Mouse (Mus musculus): ENCODE measurements around the gene Ifit1bl1. TPM values are rescaled to one million over a fixed set of nuclear protein-coding genes. Genes with fewer than 3 reads are reported as not detected.
"Not testable (repeated sequence)": the region's sequence is repeated elsewhere in the genome, so short reads cannot be mapped to it uniquely, and the experiment has no call there.

Ifit1bl1 gene
- polyA plus RNA-seq, 1 experiment from 2014 or later = 1.3 TPM

DNA sequence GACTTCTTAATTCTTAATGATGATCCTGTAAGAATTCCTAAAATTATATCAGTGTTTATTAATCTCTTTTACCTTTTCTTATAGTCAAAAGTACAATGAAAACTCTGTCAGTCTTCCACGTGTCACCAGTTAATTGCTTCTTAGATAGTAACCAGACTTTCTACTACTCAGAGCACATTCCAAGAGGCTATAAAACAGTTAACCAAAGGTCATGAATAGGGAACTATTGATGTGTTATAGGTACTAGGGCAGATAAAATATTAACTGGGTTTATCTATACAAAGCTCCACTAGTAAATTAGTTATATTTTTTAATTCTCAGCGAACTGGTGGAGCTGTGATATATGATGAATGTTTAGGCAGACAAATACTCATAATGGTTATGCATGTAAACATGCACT lies 25.7 kb upstream of the Ifit1bl1 start:
- Histone ChIP-seq H3K4me1 (ENCODE audit: control insufficient read depth, insufficient read depth, low read length) (no peaks in the 10 kb centered on the region), H3K27me3 (ENCODE audit: control insufficient read depth, insufficient read depth, low read length) (no peaks in the 10 kb centered on the region)

DNA sequence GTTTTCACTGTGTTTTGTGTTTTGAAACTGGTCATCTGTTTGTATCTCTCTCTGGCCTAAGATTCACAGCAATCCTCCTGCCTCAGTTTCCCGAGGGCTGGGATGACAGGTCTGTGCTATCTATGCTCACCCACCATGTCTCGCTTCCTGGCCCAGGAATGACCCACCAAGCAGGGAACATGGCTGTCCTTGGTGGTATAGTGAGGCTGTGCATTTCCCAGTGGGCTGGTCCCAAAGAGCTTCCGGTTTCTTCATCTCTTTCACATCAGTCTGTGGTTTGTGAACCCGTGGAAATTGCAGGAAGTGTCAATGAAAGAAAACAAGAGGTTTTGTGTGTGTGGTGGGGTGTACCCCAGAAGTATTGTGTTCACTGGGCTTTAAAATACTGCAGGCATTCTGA lies 22.9 kb upstream of the Ifit1bl1 start:
- H3K36me3 ChIP-seq (ENCODE audit: control insufficient read depth, insufficient read depth, low read length) = no peaks in the 10 kb centered on the region
- ATAC-seq (ENCODE audit: low FRiP score, low TSS enrichment) = no peak
- H3K4me3 ChIP-seq (replicated peaks; ENCODE audit: low read depth, low read length) = no peak overlapping the region
- H3K9me3 ChIP-seq (ENCODE audit: control insufficient read depth, low read length) = no peaks in the 10 kb centered on the region
- H3K27ac ChIP-seq (replicated peaks; ENCODE audit: low read depth, low read length) = no peak overlapping the region
- no peak for DNase-seq
- H3K9ac ChIP-seq (replicated peaks; ENCODE audit: low read length) = no peak overlapping the region
- no peak overlapping the region for H3K4me2 ChIP-seq (ENCODE audit: low read length)
- H3K27me3 ChIP-seq (ENCODE audit: control insufficient read depth, insufficient read depth, low read length) = no peaks in the 10 kb centered on the region
- no peaks in the 10 kb centered on the region for H3K4me1 ChIP-seq (ENCODE audit: control insufficient read depth, insufficient read depth, low read length)
- 87% methylated on average over 4 of the region's 4 CpGs for WGBS

More for the DNA sequence above, 25.7 kb upstream of the Ifit1bl1 start:
- ATAC-seq (ENCODE audit: low FRiP score, low TSS enrichment) = no peak
- WGBS = 82% methylated on average over 2 of the region's 2 CpGs
- Histone ChIP-seq H3K4me3 (replicated peaks; ENCODE audit: low read depth, low read length) (no peak overlapping the region), H3K9ac (replicated peaks; ENCODE audit: low read length) (no peak overlapping the region), H3K9me3 (ENCODE audit: control insufficient read depth, low read length) (no peaks in the 10 kb centered on the region), H3K4me2 (ENCODE audit: low read length) (no peak overlapping the region), H3K36me3 (ENCODE audit: control insufficient read depth, insufficient read depth, low read length) (no peaks in the 10 kb centered on the region), H3K27ac (replicated peaks; ENCODE audit: low read depth, low read length) (no peak overlapping the region)
- DNase-seq = no peak

DNA sequence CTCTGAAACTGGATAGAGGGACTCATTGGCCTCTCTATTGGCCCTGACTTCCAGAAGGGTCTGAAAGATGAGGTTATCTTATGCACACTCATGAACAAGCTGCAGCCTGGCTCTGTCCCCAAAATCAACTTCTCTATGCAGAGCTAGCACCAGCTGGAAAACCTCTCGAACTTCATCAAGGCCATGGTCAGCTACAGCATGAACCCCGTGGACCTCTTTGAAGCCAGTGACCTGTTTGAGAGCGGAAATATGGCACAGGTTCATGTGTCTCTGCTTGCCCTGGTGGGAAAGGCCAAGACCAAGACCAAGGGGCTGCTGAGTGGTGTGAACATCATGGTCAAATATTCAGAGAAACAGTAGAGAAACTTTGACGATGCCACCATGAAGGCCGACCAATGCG lies 22.0 kb upstream of the Ifit1bl1 start:
- no peaks in the 10 kb centered on the region for H3K36me3 ChIP-seq (ENCODE audit: control insufficient read depth, insufficient read depth, low read length)
- no peak for DNase-seq
- H3K27me3 ChIP-seq (ENCODE audit: control insufficient read depth, insufficient read depth, low read length) = no peaks in the 10 kb centered on the region
- H3K4me2 ChIP-seq (ENCODE audit: low read length) = no peak overlapping the region
- H3K9me3 ChIP-seq (ENCODE audit: control insufficient read depth, low read length) = no peaks in the 10 kb centered on the region
- H3K4me3 ChIP-seq (replicated peaks; ENCODE audit: low read depth, low read length) = no peak overlapping the region
- no peak for ATAC-seq (ENCODE audit: low FRiP score, low TSS enrichment)
- H3K9ac ChIP-seq (replicated peaks; ENCODE audit: low read length) = no peak overlapping the region
- no peaks in the 10 kb centered on the region for H3K4me1 ChIP-seq (ENCODE audit: control insufficient read depth, insufficient read depth, low read length)
- no peak overlapping the region for H3K27ac ChIP-seq (replicated peaks; ENCODE audit: low read depth, low read length)
- 92% methylated on average over 6 of the region's 6 CpGs for WGBS

DNA sequence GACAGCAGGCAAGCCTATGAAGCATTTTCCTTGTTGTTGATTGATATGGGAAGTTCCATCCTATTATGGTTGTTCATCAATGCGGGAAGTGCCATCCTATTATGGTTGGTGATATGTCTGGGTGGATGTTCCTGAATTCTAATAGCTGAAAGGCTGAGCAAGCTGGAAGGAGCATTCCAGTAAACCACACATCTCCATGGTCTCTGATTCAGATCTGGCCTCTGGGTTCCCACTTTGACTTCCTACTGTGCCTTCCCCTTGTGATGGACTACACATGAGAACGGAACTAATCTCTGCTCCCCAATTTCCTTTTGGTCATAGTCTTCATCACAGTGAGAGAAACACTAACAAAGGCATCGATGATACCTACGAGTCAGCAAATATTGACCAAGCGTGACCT lies 19.1 kb upstream of the Ifit1bl1 start:
- Histone ChIP-seq H3K36me3 (ENCODE audit: control insufficient read depth, insufficient read depth, low read length) (no peaks in the 10 kb centered on the region), H3K4me1 (ENCODE audit: control insufficient read depth, insufficient read depth, low read length) (no peaks in the 10 kb centered on the region), H3K4me3 (replicated peaks; ENCODE audit: low read depth, low read length) (no peak overlapping the region), H3K27me3 (ENCODE audit: control insufficient read depth, insufficient read depth, low read length) (no peaks in the 10 kb centered on the region), H3K27ac (replicated peaks; ENCODE audit: low read depth, low read length) (no peak overlapping the region), H3K9me3 (ENCODE audit: control insufficient read depth, low read length) (no peaks in the 10 kb centered on the region), H3K9ac (replicated peaks; ENCODE audit: low read length) (no peak overlapping the region), H3K4me2 (ENCODE audit: low read length) (no peak overlapping the region)
- 92% methylated on average over 5 of the region's 5 CpGs for WGBS
- ATAC-seq (ENCODE audit: low FRiP score, low TSS enrichment) = no peak
- no peak for DNase-seq

DNA sequence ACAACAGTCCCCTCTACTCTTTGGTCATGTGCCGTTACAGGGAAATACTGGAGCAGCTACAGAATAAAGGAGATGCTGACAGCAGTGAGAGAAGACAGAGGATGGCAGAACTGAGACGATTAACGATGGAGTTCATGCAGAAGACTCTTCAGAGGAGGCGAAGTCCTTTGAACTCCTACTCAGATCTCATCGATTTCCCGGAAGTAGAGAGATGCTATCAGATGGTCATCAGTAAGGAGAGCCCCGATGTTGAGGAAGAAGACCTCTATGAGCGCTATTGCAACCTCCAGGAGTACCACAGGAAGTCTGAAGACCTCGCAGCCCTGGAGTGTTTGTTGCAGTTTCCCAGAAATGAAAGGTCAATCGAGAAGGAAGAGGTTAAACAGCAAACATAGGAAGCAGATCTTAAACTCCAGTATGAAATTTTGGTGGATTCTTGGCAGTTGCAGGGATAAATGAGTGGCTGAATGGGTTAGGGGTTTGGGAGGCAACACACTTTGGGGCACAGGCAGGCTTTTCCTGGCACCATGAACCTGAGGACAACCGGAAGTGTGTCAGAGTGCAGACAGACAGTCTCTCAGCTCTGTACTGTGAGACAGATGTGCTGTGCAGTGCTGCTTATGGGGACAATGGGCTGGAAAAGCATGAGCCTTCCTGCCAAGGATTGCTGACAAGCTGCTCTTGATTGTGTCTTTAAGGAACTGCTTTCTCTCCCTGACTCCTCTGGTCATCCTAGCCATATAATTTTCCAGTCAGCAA lies 10.7 kb upstream of the Ifit1bl1 start:
- H3K27ac ChIP-seq (replicated peaks; ENCODE audit: low read depth, low read length); H3K27me3 ChIP-seq (ENCODE audit: control insufficient read depth, insufficient read depth, low read length); H3K9ac ChIP-seq (replicated peaks; ENCODE audit: low read length); ATAC-seq (ENCODE audit: low FRiP score, low TSS enrichment); DNase-seq; H3K9me3 ChIP-seq (ENCODE audit: control insufficient read depth, low read length); H3K4me3 ChIP-seq (replicated peaks; ENCODE audit: low read depth, low read length); H3K4me2 ChIP-seq (ENCODE audit: low read length); H3K36me3 ChIP-seq (ENCODE audit: control insufficient read depth, insufficient read depth, low read length); H3K4me1 ChIP-seq (ENCODE audit: control insufficient read depth, insufficient read depth, low read length): not testable (repeated sequence)
- 88% methylated on average over 5 of the region's 11 CpGs for WGBS

DNA sequence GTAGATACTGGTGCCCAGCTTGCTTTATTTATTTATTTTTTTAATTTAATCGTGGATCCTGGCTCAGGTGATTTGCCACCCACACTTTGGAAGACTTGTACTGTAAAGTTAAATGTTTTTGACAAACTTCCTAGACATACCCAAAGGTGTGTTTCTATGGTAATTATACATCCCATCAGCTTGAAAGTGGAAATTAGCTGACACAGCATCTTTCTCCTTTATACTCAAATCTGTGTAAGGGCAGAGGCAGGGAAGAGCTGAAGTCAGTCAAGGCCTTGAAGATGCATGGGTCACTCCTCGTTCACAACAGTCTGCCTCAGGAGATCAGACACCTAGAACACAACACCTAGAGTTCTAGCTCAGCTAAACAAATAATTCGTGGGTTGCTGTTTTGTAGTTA lies 8.4 kb upstream of the Ifit1bl1 start:
- not testable (repeated sequence) for H3K4me2 ChIP-seq (ENCODE audit: low read length); H3K9me3 ChIP-seq (ENCODE audit: control insufficient read depth, low read length); H3K4me3 ChIP-seq (replicated peaks; ENCODE audit: low read depth, low read length); H3K27ac ChIP-seq (replicated peaks; ENCODE audit: low read depth, low read length); DNase-seq; ATAC-seq (ENCODE audit: low FRiP score, low TSS enrichment); H3K4me1 ChIP-seq (ENCODE audit: control insufficient read depth, insufficient read depth, low read length); H3K36me3 ChIP-seq (ENCODE audit: control insufficient read depth, insufficient read depth, low read length); H3K27me3 ChIP-seq (ENCODE audit: control insufficient read depth, insufficient read depth, low read length); H3K9ac ChIP-seq (replicated peaks; ENCODE audit: low read length)
- WGBS = 81% methylated on average over 3 of the region's 3 CpGs

DNA sequence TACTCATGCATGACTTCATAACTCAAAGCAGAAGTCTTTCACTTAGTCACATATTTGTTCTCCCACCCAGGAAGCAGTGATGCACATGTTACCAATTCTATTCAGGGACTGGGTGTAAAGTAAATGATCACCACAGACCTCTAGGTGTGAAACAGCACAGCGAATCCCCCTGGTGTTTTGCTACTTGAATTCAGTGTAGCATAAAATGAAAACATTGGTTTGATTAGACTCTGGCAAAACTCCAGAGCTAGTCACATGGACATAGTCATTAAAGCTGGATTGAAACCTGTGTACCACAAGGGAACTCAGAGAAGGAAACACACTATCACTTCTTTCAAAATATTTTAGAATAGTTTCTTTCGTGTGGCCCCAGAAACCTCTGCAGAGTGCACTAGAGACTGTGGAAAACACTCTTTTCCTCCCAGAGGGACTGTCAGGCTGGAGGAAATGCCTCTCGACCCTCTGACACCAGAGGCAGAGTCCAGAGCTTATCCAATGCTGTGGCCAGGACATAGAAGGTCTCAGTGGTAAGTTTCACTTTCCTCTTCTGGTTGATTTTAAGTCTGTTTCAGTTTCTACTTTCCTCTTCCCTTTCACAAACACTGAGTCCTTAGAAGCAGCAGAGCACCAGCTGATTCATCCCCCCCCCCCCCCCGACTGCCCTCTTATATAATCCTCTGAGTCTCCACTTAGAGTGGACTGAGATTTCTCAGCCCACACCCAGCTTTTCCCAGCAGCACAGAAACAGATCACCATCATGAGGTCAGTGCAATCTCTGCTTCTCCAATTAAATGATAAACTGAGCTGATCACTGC lies 5.7 kb upstream of the Ifit1bl1 start, which contains the start of gene Ifit3b:
Gene Ifit3b (plus strand): TSS at position 734 of the 815 bp plus-strand sequence.
- H3K4me3 ChIP-seq (replicated peaks; ENCODE audit: low read depth, low read length); H3K27me3 ChIP-seq (ENCODE audit: control insufficient read depth, insufficient read depth, low read length); H3K27ac ChIP-seq (replicated peaks; ENCODE audit: low read depth, low read length); H3K9me3 ChIP-seq (ENCODE audit: control insufficient read depth, low read length); H3K4me1 ChIP-seq (ENCODE audit: control insufficient read depth, insufficient read depth, low read length); H3K4me2 ChIP-seq (ENCODE audit: low read length); H3K36me3 ChIP-seq (ENCODE audit: control insufficient read depth, insufficient read depth, low read length); H3K9ac ChIP-seq (replicated peaks; ENCODE audit: low read length): not testable (repeated sequence)
- peak; percentile 21; the same call in 1 of the 2 replicates for ATAC-seq (ENCODE audit: low FRiP score, low TSS enrichment)
- WGBS = 67% methylated on average over 4 of the region's 4 CpGs
- DNase-seq = peak; percentile 34

DNA sequence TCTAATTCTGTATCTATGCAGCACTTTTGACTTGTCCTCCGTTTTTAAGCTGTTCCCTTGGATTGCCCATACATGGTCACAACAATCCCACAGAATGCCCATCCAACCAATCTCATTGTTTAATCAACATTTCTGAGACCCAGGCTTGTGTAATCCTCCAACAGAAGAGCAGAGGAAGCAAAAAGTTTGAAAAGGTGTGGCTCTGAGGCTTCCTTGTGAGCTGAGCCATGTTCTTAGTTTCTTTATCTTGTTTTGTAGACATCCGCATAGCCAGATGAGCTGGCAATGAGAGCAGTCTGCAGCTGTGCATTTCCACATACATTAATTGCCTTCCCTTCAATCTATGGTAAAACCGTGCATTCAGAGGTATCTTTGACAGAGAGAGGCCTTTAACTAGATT lies 3.7 kb upstream of the Ifit1bl1 start:
- DNase-seq = no peak
- H3K9ac ChIP-seq (replicated peaks; ENCODE audit: low read length) = no peak overlapping the region

DNA sequence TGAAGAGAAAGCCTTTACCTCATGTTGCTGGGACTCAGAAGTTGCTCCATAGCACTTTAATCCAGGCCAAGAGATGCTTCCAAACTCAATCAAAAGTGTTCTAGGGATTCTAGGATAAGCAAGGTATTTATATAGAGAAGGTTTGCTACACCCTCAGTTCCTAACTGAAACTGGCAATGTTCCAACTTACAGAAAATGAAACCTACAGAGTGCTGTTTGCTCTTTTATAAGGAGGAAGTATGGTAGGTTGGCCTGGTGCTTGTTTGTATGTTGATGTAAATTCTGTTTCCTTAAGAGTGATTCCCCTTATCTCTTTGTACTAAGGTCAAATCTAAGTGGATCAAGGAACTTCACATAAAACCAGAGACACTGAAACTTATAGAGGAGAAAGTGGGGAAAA lies 2.5 kb downstream of the Ifit1bl1 start:
- DNase-seq; H3K27me3 ChIP-seq (ENCODE audit: control insufficient read depth, insufficient read depth, low read length); ATAC-seq (ENCODE audit: low FRiP score, low TSS enrichment); H3K36me3 ChIP-seq (ENCODE audit: control insufficient read depth, insufficient read depth, low read length); H3K9me3 ChIP-seq (ENCODE audit: control insufficient read depth, low read length); H3K4me1 ChIP-seq (ENCODE audit: control insufficient read depth, insufficient read depth, low read length); H3K4me3 ChIP-seq (replicated peaks; ENCODE audit: low read depth, low read length); H3K9ac ChIP-seq (replicated peaks; ENCODE audit: low read length); H3K4me2 ChIP-seq (ENCODE audit: low read length); H3K27ac ChIP-seq (replicated peaks; ENCODE audit: low read depth, low read length): not testable (repeated sequence)

More for the DNA sequence above, 3.7 kb upstream of the Ifit1bl1 start:
- Histone ChIP-seq H3K36me3 (ENCODE audit: control insufficient read depth, insufficient read depth, low read length) (no peaks in the 10 kb centered on the region), H3K4me1 (ENCODE audit: control insufficient read depth, insufficient read depth, low read length) (no peaks in the 10 kb centered on the region), H3K4me3 (replicated peaks; ENCODE audit: low read depth, low read length) (no peak overlapping the region), H3K4me2 (ENCODE audit: low read length) (no peak overlapping the region), H3K9me3 (ENCODE audit: control insufficient read depth, low read length) (no peaks in the 10 kb centered on the region), H3K27ac (replicated peaks; ENCODE audit: low read depth, low read length) (no peak overlapping the region), H3K27me3 (ENCODE audit: control insufficient read depth, insufficient read depth, low read length) (no peaks in the 10 kb centered on the region)
- WGBS = 94% methylated on average over 3 of the region's 3 CpGs
- no peak for ATAC-seq (ENCODE audit: low FRiP score, low TSS enrichment)

Measured in midbrain, embryonic 14.5 days (tissue).